8 mouse cellular contexts compared by ENCODE assay signal in the genomic region with DNA sequence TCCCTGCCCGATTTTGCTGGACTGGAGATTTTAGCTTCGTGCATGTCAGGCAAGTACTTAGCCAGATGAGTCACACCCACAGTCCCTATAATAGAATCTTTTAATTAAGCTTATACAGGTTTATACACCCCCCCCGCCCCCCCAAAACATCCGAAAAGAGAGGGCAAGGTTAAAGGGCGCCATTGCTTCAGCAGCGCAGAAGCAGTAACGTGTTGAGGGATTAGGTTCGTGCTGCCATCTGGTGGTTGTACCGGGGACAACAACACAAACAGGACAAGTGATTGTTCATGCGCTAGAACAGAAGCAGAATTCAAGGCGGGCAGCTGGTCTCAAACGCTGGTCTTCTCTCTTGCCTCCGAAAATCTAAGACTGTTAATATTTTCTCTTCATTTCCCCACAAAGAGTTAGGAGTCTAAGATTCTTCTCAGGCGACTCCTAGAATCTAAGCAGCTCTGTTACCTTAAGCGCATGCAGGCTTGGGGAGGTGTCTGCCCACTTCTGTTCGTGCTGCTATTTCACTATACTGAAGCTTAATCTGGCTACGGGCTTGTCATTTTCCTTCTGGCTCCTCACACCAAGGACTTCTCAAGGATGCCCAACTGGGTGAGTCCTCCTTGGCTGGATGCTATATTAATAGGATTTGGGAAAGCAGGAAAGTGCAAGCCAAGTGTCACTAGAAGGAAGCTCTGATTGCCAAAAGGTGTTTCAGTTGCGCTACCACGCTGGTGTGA. TPM values are rescaled to one million over a fixed set of nuclear protein-coding genes. Genes with fewer than 3 reads are reported as not detected.
DNase-seq lines count a peak whose midpoint lies in the region; ATAC-seq and TF ChIP-seq lines count a peak whose summit lies in the region.

No protein-coding gene starts in this region.

- no peak for TF ChIP-seq POLR2A in testis, adult 2 months (IDR thresholded peaks at IDR 0.05; ENCODE audit: control insufficient read depth, low read depth, low read length)

- WGBS in kidney, postnatal 0 days: 36% methylated on average over 19 of the region's 19 CpGs
- WGBS in liver, embryonic 13.5 days (ENCODE audit: insufficient replicate concordance): 29% methylated on average over 19 of the region's 19 CpGs
- 42% methylated on average over 19 of the region's 19 CpGs for WGBS in neural tube, embryonic 11.5 days

- H3K27ac ChIP-seq in kidney, postnatal 0 days: no peak overlapping the region
- no peak overlapping the region for H3K27ac ChIP-seq in liver, embryonic 13.5 days
- H3K27ac ChIP-seq in neural tube, embryonic 11.5 days (ENCODE audit: low read depth, low read length): no peak overlapping the region
- H3K27ac ChIP-seq in testis, adult 2 months (ENCODE audit: control insufficient read depth, insufficient read depth, low read depth, low read length): no peak overlapping the region

- no peaks in the 10 kb centered on the region for H3K36me3 ChIP-seq in C2C12 (ENCODE audit: control insufficient read depth, insufficient read depth)
- H3K36me3 ChIP-seq in kidney, postnatal 0 days (ENCODE audit: insufficient read depth, low read length): no peaks in the 10 kb centered on the region
- no peaks in the 10 kb centered on the region for H3K36me3 ChIP-seq in liver, embryonic 13.5 days
- H3K36me3 ChIP-seq in neural tube, embryonic 11.5 days (ENCODE audit: control insufficient read depth, insufficient read depth, low read length): no peaks in the 10 kb centered on the region
- H3K36me3 ChIP-seq in testis, adult 2 months (ENCODE audit: control insufficient read depth, insufficient read depth, low read length): no peaks in the 10 kb centered on the region

- ATAC-seq in kidney, postnatal 0 days (replicated peaks; ENCODE audit: low FRiP score, low read depth): no peak
- no peak for ATAC-seq in liver, embryonic 13.5 days (ENCODE audit: low read depth)
- no peak for ATAC-seq in neural tube, embryonic 11.5 days (ENCODE audit: insufficient read depth, low FRiP score, low TSS enrichment)

- H3K9me3 ChIP-seq in kidney, postnatal 0 days (replicated peaks; ENCODE audit: low read length): no peaks in the 10 kb centered on the region
- no peaks in the 10 kb centered on the region for H3K9me3 ChIP-seq in liver, embryonic 13.5 days (replicated peaks)
- H3K9me3 ChIP-seq in neural tube, embryonic 11.5 days (ENCODE audit: control insufficient read depth, low read length): no peaks in the 10 kb centered on the region

- H3K4me2 ChIP-seq in kidney, postnatal 0 days (ENCODE audit: low read length): no peak overlapping the region
- H3K4me2 ChIP-seq in liver, embryonic 13.5 days: no peak overlapping the region
- no peak overlapping the region for H3K4me2 ChIP-seq in neural tube, embryonic 11.5 days (ENCODE audit: low read depth)

- H3K27me3 ChIP-seq in C2C12 (ENCODE audit: control insufficient read depth, insufficient read depth, insufficient read length): no peaks in the 10 kb centered on the region
- no peaks in the 10 kb centered on the region for H3K27me3 ChIP-seq in kidney, postnatal 0 days (ENCODE audit: insufficient read depth, low read length)
- no peaks in the 10 kb centered on the region for H3K27me3 ChIP-seq in liver, embryonic 13.5 days
- H3K27me3 ChIP-seq in neural tube, embryonic 11.5 days (ENCODE audit: control insufficient read depth, insufficient read depth, low read length): no peaks in the 10 kb centered on the region
- H3K27me3 ChIP-seq in testis, adult 2 months (ENCODE audit: control insufficient read depth, insufficient read depth, low read length): no peaks in the 10 kb centered on the region

- no peak overlapping the region for H3ac ChIP-seq in C2C12 (ENCODE audit: control insufficient read depth, insufficient read length, low read depth)

- no peaks in the 10 kb centered on the region for H3K4me1 ChIP-seq in kidney, postnatal 0 days (replicated peaks; ENCODE audit: insufficient read depth, low read length)
- H3K4me1 ChIP-seq in liver, embryonic 13.5 days (replicated peaks): no peaks in the 10 kb centered on the region
- H3K4me1 ChIP-seq in neural tube, embryonic 11.5 days (ENCODE audit: control insufficient read depth, insufficient read depth, low read length): no peaks in the 10 kb centered on the region
- H3K4me1 ChIP-seq in testis, adult 2 months (ENCODE audit: control insufficient read depth, insufficient read depth, low read length): no peaks in the 10 kb centered on the region; the same call in 1 of the 2 replicates

- H3K79me2 ChIP-seq in C2C12 (ENCODE audit: control insufficient read depth, insufficient read depth): no peaks in the 10 kb centered on the region

- peak; percentile 75 to 83 for DNase-seq in adrenal gland, adult 18-20 months (ENCODE audit: low spot score in 2 of 2)
- DNase-seq in embryo, embryonic 10 days (ENCODE audit: low spot score): peak; percentile 92
- DNase-seq in heart, adult 18-20 months: peak; percentile 63 to 92
- peak; percentile 77 for DNase-seq in kidney, postnatal 0 days (ENCODE audit: low spot score)
- peak; percentile 42 for DNase-seq in liver, embryonic 13.5 days
- peak; percentile 85 for DNase-seq in neural tube, embryonic 11.5 days (ENCODE audit: low spot score)

- no peaks in the 10 kb centered on the region for H3K79me3 ChIP-seq in C2C12 (ENCODE audit: low read depth)

- peak; percentile 67 for TF ChIP-seq CTCF in C2C12 (IDR thresholded peaks at IDR 0.05; ENCODE audit: control insufficient read depth, insufficient read depth, insufficient read length)
- peak; percentile 77 for TF ChIP-seq CTCF in kidney, postnatal 0 days (IDR thresholded peaks at IDR 0.05; ENCODE audit: low read depth)
- TF ChIP-seq CTCF in testis, adult 2 months (IDR thresholded peaks at IDR 0.05; ENCODE audit: control insufficient read depth, insufficient read depth, insufficient replicate concordance, low read depth, low read length): peak; percentile 91; the same call in 1 of the 2 replicates

- no peak overlapping the region for H3K9ac ChIP-seq in kidney, postnatal 0 days (ENCODE audit: low read depth, low read length)
- no peak overlapping the region for H3K9ac ChIP-seq in liver, embryonic 13.5 days
- H3K9ac ChIP-seq in neural tube, embryonic 11.5 days (ENCODE audit: low read length): no peak overlapping the region

- no peak overlapping the region for H3K4me3 ChIP-seq in C2C12 (ENCODE audit: insufficient read depth, poor library complexity, severe bottlenecking)
- H3K4me3 ChIP-seq in kidney, postnatal 0 days (replicated peaks; ENCODE audit: low read depth, low read length): no peak overlapping the region
- no peak overlapping the region for H3K4me3 ChIP-seq in liver, embryonic 13.5 days (replicated peaks)
- H3K4me3 ChIP-seq in neural tube, embryonic 11.5 days (ENCODE audit: low read depth, low read length): no peak overlapping the region
- H3K4me3 ChIP-seq in testis, adult 2 months (ENCODE audit: control insufficient read depth, low read depth, low read length): no peak overlapping the region

TF ChIP-seq in C2C12, 6 proteins besides CTCF, POLR2A, EP300 and RAD21:
- TF ChIP-seq MYOD1 (IDR thresholded peaks at IDR 0.05; ENCODE audit: control insufficient read depth, insufficient read length, low read depth) (no peak), CEBPB (IDR thresholded peaks at IDR 0.05; ENCODE audit: low read depth) (no peak), MAX (IDR thresholded peaks at IDR 0.05) (no peak), USF1 (IDR thresholded peaks at IDR 0.05; ENCODE audit: low read depth) (no peak), MYOG (IDR thresholded peaks at IDR 0.05; ENCODE audit: control insufficient read depth, extremely low read depth, insufficient read length) (no peak), FOSL1 (IDR thresholded peaks at IDR 0.05; ENCODE audit: insufficient read depth, low read length, poor library complexity, severe bottlenecking) (no peak)

RNA-seq across cellular contexts. Expression of a gene that starts 57.6 kb away (rescaled TPM):
- not detected for polyA plus RNA-seq in C2C12 (2012; fragmentation: generic; extraction: Trizol)
- total RNA-seq in adrenal gland, adult 18-20 months (2021): not detected
- not detected for total RNA-seq in heart, adult 18-20 months (2021)
- polyA plus RNA-seq in kidney, postnatal 0 days (2015; fragmentation: Nextera tagmentation; extraction: Ambion mirVana): not detected in 2 replicates
- not detected in 2 replicates for polyA plus RNA-seq in liver, embryonic 13.5 days (2015; fragmentation: Nextera tagmentation; extraction: Ambion mirVana)
- not detected in 2 replicates for polyA plus RNA-seq in neural tube, embryonic 11.5 days (2014; fragmentation: Nextera tagmentation; extraction: Ambion mirVana)
- polyA plus RNA-seq in testis, adult 2 months (2012; rRNA removed): 12.5 and 13.6 TPM in 2 replicates

Comparison
In these comparisons a context has a peak if more than half of its experiments do, and no peak if none do; other contexts are left out.
1. DNase-seq: peak in every context shown above with its lines; median percentile 92 in embryo, embryonic 10 days; 85 in neural tube, embryonic 11.5 days; 79 in adrenal gland, adult 18-20 months; 78 in heart, adult 18-20 months; 77 in kidney, postnatal 0 days; 42 in liver, embryonic 13.5 days.
2. RNA of a gene that starts 57.6 kb away (polyA plus RNA-seq): 12.5 to 13.6 TPM in testis, adult 2 months; not detected in liver, embryonic 13.5 days, not detected in C2C12 (single experiment), not detected in kidney, postnatal 0 days and not detected in neural tube, embryonic 11.5 days; every median in the first group is over 10 times any median in the second.
3. Peak in every context shown above with its lines, with median percentiles within 50 percentile points of each other: CTCF ChIP-seq.